Mouse (Mus musculus) myocyte (in vitro differentiated cells): ENCODE results near the gene Dmbt1. TPM values are rescaled to one million over a fixed set of nuclear protein-coding genes. Genes with fewer than 3 reads are reported as not detected.

Experiments
- H3K27me3 ChIP-seq: one replicate; pipeline ENCODE4 v1.6.1; 2011; ENCODE audit not compliant: control insufficient read depth, insufficient read depth, insufficient read length
- H3K36me3 ChIP-seq: one replicate; pipeline ENCODE4 v1.6.1; 2011; ENCODE audit not compliant: control insufficient read depth, insufficient read depth
- H3K4me2 ChIP-seq: one replicate; pipeline ENCODE4 v1.6.1; 2011; ENCODE audit warnings: low read depth, control low read depth
- H3K4me3 ChIP-seq: one replicate; pipeline ENCODE4 v1.5.1; 2011; ENCODE audit warnings: mild to moderate bottlenecking, control low read depth, moderate library complexity
- H3K79me2 ChIP-seq: one replicate; pipeline ENCODE4 v1.6.1; 2011; ENCODE audit not compliant: control insufficient read depth, insufficient read depth
- H3ac ChIP-seq: one replicate; pipeline ENCODE4 v1.6.1; 2011; ENCODE audit not compliant: control insufficient read depth, insufficient read length
- CEBPB ChIP-seq: IDR thresholded peaks from 2 replicates; pipeline ENCODE4 v1.6.1; 2011; ENCODE audit warnings: mild to moderate bottlenecking, moderate library complexity; ENCODE audit not compliant: poor library complexity, insufficient read depth, severe bottlenecking
- E2F4 ChIP-seq: IDR thresholded peaks from one replicate; pipeline ENCODE4 v1.6.1; 2011; ENCODE audit warnings: mild to moderate bottlenecking, control low read depth, moderate library complexity; ENCODE audit not compliant: insufficient read depth
- MAX ChIP-seq: IDR thresholded peaks from one replicate; pipeline ENCODE4 v1.6.1; 2011; ENCODE audit warnings: low read depth, mild to moderate bottlenecking, control low read depth
- MYOD1 ChIP-seq, 3 experiments: IDR thresholded peaks; one replicate each; pipeline ENCODE4 v1.6.1; 2011; ENCODE audit warnings: control low read depth in 2 of 3, low read depth in 2 of 3, mild to moderate bottlenecking in 2 of 3, moderate library complexity in 1 of 3; ENCODE audit not compliant: insufficient read length in 2 of 3, control insufficient read depth in 1 of 3
- MYOG ChIP-seq, 3 experiments: IDR thresholded peaks; one replicate each; pipeline ENCODE4 v1.6.1; 2011; ENCODE audit warnings: control low read depth in 2 of 3, low read depth in 2 of 3, mild to moderate bottlenecking in 2 of 3; ENCODE audit not compliant: insufficient read length in 2 of 3, control insufficient read depth in 1 of 3, insufficient read depth in 1 of 3
- POLR2A ChIP-seq: IDR thresholded peaks from one replicate; pipeline ENCODE4 v1.6.1; 2011; ENCODE audit warnings: low read depth, mild to moderate bottlenecking, control low read depth, moderate library complexity; ENCODE audit not compliant: insufficient read length
- POLR2AphosphoS2 ChIP-seq: IDR thresholded peaks from one replicate; pipeline ENCODE4 v1.6.1; 2011; ENCODE audit warnings: low read depth, control low read depth; ENCODE audit not compliant: insufficient read length
- REST ChIP-seq: IDR thresholded peaks from one replicate; pipeline ENCODE4 v1.6.1; 2011; ENCODE audit warnings: mild to moderate bottlenecking, control low read depth, moderate library complexity; ENCODE audit not compliant: insufficient read depth, insufficient read length
- SRF ChIP-seq: IDR thresholded peaks from one replicate; pipeline ENCODE4 v1.6.1; 2011; ENCODE audit warnings: low read depth; ENCODE audit not compliant: control insufficient read depth, insufficient read length
- TCF12 ChIP-seq: IDR thresholded peaks from one replicate; pipeline ENCODE4 v1.6.1; 2011; ENCODE audit warnings: mild to moderate bottlenecking, control low read depth; ENCODE audit not compliant: poor library complexity, insufficient read depth, severe bottlenecking
- TCF3 ChIP-seq: IDR thresholded peaks from one replicate; pipeline ENCODE4 v1.6.1; 2011; ENCODE audit warnings: low read depth, control low read depth; ENCODE audit not compliant: insufficient read length
- USF1 ChIP-seq: IDR thresholded peaks from one replicate; pipeline ENCODE4 v1.6.1; 2011; ENCODE audit warnings: low read depth, mild to moderate bottlenecking, control low read depth, moderate library complexity
- polyA plus RNA-seq: library from polyadenylated mRNA; unstranded; fragments of >200 nt; fragmentation: generic; extraction: Trizol; gene quantifications from one replicate; pipeline ENCODE4 v1.2.1, GENCODE M21; 2012; ENCODE audit warnings: missing spikeins

Gene Dmbt1
- polyA plus RNA-seq, 1 experiment, result not detected

- no peaks in the 10 kb centered on the region for H3K79me2 ChIP-seq
- no peaks in the 10 kb centered on the region for H3K36me3 ChIP-seq
- H3K27me3 ChIP-seq, result no peaks in the 10 kb centered on the region
- no peak overlapping the region for H3ac ChIP-seq
- H3K4me2 ChIP-seq, result no peak overlapping the region
- TF ChIP-seq MYOG (IDR thresholded peaks at IDR 0.05; ENCODE audit: control insufficient read depth in 1 of 3, insufficient read depth in 1 of 3, insufficient read length in 2 of 3, low read depth in 2 of 3) (no peak), REST (no peak), TCF3 (no peak), E2F4 (no peak), POLR2A (no peak), MAX (no peak), MYOD1 (IDR thresholded peaks at IDR 0.05; ENCODE audit: control insufficient read depth in 1 of 3, insufficient read length in 2 of 3, low read depth in 2 of 3) (no peak), TCF12 (no peak), SRF (no peak), POLR2AphosphoS2 (no peak), CEBPB (no peak), USF1 (no peak)
- no peak overlapping the region for H3K4me3 ChIP-seq
Observed at GRCm38 (mm10) chr7:131019181-131019580, 12.7 kb upstream of the Dmbt1 start.

GRCm38 (mm10) chr7:131024807-131025206 is 7.0 kb upstream of the Dmbt1 start:
- Histone ChIP-seq H3K27me3 (peaks cover 2% of the 10 kb centered on the region), H3ac (no peak overlapping the region), H3K4me3 (no peak overlapping the region), H3K79me2 (no peaks in the 10 kb centered on the region), H3K36me3 (no peaks in the 10 kb centered on the region), H3K4me2 (no peak overlapping the region)
- TF ChIP-seq TCF3 (no peak), POLR2AphosphoS2 (no peak), REST (no peak), POLR2A (no peak), CEBPB (no peak), TCF12 (no peak), MYOG (IDR thresholded peaks at IDR 0.05; ENCODE audit: control insufficient read depth in 1 of 3, insufficient read depth in 1 of 3, insufficient read length in 2 of 3, low read depth in 2 of 3) (no peak), USF1 (no peak), MAX (no peak), MYOD1 (IDR thresholded peaks at IDR 0.05; ENCODE audit: control insufficient read depth in 1 of 3, insufficient read length in 2 of 3, low read depth in 2 of 3) (no peak), SRF (no peak), E2F4 (no peak)

GRCm38 (mm10) chr7:131027557-131027956 is 4.3 kb upstream of the Dmbt1 start:
- no peaks in the 10 kb centered on the region for H3K79me2 ChIP-seq
- H3K4me3 ChIP-seq, result no peak overlapping the region
- H3K27me3 ChIP-seq, result peaks cover 16% of the 10 kb centered on the region
- H3K36me3 ChIP-seq, result no peaks in the 10 kb centered on the region
- no peak overlapping the region for H3K4me2 ChIP-seq
- H3ac ChIP-seq, result no peak overlapping the region
- no peak for TF ChIP-seq SRF
- no peak for TF ChIP-seq USF1
- no peak for TF ChIP-seq TCF3
- no peak for TF ChIP-seq TCF12
- TF ChIP-seq REST, result no peak
- TF ChIP-seq POLR2A, result no peak

DNA sequence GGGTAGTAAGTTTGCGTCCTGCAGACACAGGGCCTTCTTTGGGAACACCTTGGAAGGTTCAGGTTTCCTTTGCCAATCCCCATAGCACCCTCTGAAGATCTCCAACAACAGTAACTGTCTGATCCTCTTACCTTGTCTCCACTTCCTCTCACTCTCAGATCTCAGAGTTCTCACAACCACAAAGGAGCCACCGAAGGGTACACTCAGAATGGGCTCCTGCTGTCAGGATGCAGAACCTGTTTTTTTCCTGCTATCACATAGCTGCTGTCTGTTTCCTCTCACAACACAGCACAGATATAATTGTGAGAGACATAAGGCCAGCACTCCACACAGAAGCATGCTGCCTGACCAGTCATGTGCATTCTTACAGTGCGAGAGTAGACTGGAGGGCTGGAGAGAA is 4.5 kb downstream of the Dmbt1 start:
- TF ChIP-seq TCF12, result no peak
- TF ChIP-seq E2F4, result no peak
- no peak for TF ChIP-seq SRF
- no peak for TF ChIP-seq REST
- TF ChIP-seq POLR2A, result no peak
- no peak for TF ChIP-seq CEBPB
- TF ChIP-seq USF1, result no peak
- TF ChIP-seq POLR2AphosphoS2, result no peak
- TF ChIP-seq MAX, result no peak
- no peak for TF ChIP-seq MYOG (IDR thresholded peaks at IDR 0.05; ENCODE audit: control insufficient read depth in 1 of 3, insufficient read depth in 1 of 3, insufficient read length in 2 of 3, low read depth in 2 of 3)
- TF ChIP-seq TCF3, result no peak
- TF ChIP-seq MYOD1 (IDR thresholded peaks at IDR 0.05; ENCODE audit: control insufficient read depth in 1 of 3, insufficient read length in 2 of 3, low read depth in 2 of 3), result no peak
- Histone ChIP-seq H3ac (no peak overlapping the region), H3K36me3 (no peaks in the 10 kb centered on the region), H3K4me2 (no peak overlapping the region), H3K79me2 (no peaks in the 10 kb centered on the region), H3K27me3 (peaks cover 22% of the 10 kb centered on the region), H3K4me3 (no peak overlapping the region)

DNA sequence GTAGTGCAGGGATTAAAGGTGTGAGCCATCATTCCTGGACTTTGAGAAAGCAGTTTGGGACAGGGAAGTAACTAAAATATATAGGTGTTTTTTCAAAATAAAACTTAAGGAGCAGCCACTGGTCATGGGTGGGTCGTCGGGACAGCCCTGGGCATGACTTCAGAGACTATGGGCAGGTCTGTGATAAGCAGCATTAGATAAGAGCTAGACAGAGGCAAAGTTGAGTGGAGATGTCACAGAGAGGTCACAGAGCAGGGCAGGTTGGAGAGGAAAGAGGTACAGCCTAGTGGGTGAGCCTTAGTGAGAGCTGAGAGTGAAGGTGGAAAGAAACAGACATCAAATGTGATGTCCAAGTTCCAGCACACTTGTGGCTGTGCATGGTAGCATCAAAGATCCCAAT is 5.2 kb downstream of the Dmbt1 start:
- no peak overlapping the region for H3ac ChIP-seq
- no peak overlapping the region for H3K4me3 ChIP-seq
- peaks cover 18% of the 10 kb centered on the region for H3K27me3 ChIP-seq
- no peaks in the 10 kb centered on the region for H3K36me3 ChIP-seq
- no peak overlapping the region for H3K4me2 ChIP-seq
- H3K79me2 ChIP-seq, result no peaks in the 10 kb centered on the region
- TF ChIP-seq USF1, result no peak
- TF ChIP-seq POLR2A, result no peak
- TF ChIP-seq SRF, result no peak
- no peak for TF ChIP-seq E2F4
- TF ChIP-seq MAX, result no peak
- no peak for TF ChIP-seq TCF3
- no peak for TF ChIP-seq POLR2AphosphoS2
- no peak for TF ChIP-seq CEBPB
- no peak for TF ChIP-seq MYOG (IDR thresholded peaks at IDR 0.05; ENCODE audit: control insufficient read depth in 1 of 3, insufficient read depth in 1 of 3, insufficient read length in 2 of 3, low read depth in 2 of 3)
- TF ChIP-seq MYOD1 (IDR thresholded peaks at IDR 0.05; ENCODE audit: control insufficient read depth in 1 of 3, insufficient read length in 2 of 3, low read depth in 2 of 3), result no peak
- no peak for TF ChIP-seq REST
- no peak for TF ChIP-seq TCF12
